Mouse (Mus musculus) embryonic facial prominence, embryonic 12.5 days (tissue): ENCODE measurements around the gene Rtn4rl1. TPM values are rescaled to one million over a fixed set of nuclear protein-coding genes. Genes with fewer than 3 reads are reported as not detected.

ENCODE experiments used
- ATAC-seq: fragments of 200-750 bp; cut with Nextera tagmentation; 2 replicates; pipeline ENCODE4 v1.8.0; 2017; ENCODE audit not compliant: insufficient number of reproducible peaks, insufficient read depth, low FRiP score, low TSS enrichment
- H3K27ac ChIP-seq: fragments of 300-500 bp; sonication (generic); 2 replicates; pipeline ENCODE4 v1.5.1; 2016; ENCODE audit warnings: mild to moderate bottlenecking
- H3K27me3 ChIP-seq: fragments of 300-500 bp; sonication (generic); 2 replicates; pipeline ENCODE4 v1.6.1; 2016; ENCODE audit warnings: mild to moderate bottlenecking, moderate library complexity
- H3K36me3 ChIP-seq: fragments of 300-500 bp; sonication (generic); 2 replicates; pipeline ENCODE4 v1.6.1; 2016; ENCODE audit warnings: mild to moderate bottlenecking
- H3K4me1 ChIP-seq: fragments of 300-500 bp; sonication (generic); 2 replicates; pipeline ENCODE4 v1.6.1; 2016
- H3K4me2 ChIP-seq: fragments of 300-500 bp; sonication (generic); replicated peaks from 2 replicates; pipeline ENCODE4 v1.6.1; 2016; ENCODE audit warnings: mild to moderate bottlenecking, moderate library complexity
- H3K4me3 ChIP-seq: fragments of 300-500 bp; sonication (generic); 2 replicates; pipeline ENCODE4 v1.5.1; 2016; ENCODE audit warnings: mild to moderate bottlenecking
- H3K9ac ChIP-seq: fragments of 300-500 bp; sonication (generic); 2 replicates; pipeline ENCODE4 v1.6.1; 2016; ENCODE audit warnings: mild to moderate bottlenecking, moderate library complexity
- H3K9me3 ChIP-seq: fragments of 300-500 bp; sonication (generic); 2 replicates; pipeline ENCODE4 v1.6.1; 2016; ENCODE audit warnings: mild to moderate bottlenecking, moderate library complexity
- WGBS: fragments of 180-500 bp; shearing (Covaris S2); methylation state at CpG from one replicate; pipeline ENCODE4 v1.1.7; 2016; 5-methylcytosine and 5-hydroxymethylcytosine counted together
- polyA plus RNA-seq: library from polyadenylated mRNA; unstranded; fragments of >200 nt; fragmentation: Nextera tagmentation; extraction: Ambion mirVana; gene quantifications from 2 replicates; pipeline ENCODE4 v1.2.1, GENCODE M21; 2016

Gene Rtn4rl1
- polyA plus RNA-seq, 1 experiment from 2014 or later = 5.1 TPM

- Histone ChIP-seq H3K9ac (no peak overlapping the region), H3K9me3 (no peaks in the 10 kb centered on the region), H3K4me3 (no peak overlapping the region), H3K27ac (no peak overlapping the region), H3K4me1 (peaks cover 6% of the 10 kb centered on the region; the same call in 1 of the 2 replicates), H3K36me3 (no peaks in the 10 kb centered on the region), H3K27me3 (no peaks in the 10 kb centered on the region), H3K4me2 (no peak overlapping the region)
- 81% methylated on average over 12 of the region's 12 CpGs for whole genome bisulfite sequencing
- no peak for ATAC-seq
Measured at GRCm38 (mm10) chr11:75224062-75224461, 30.5 kb downstream of the Rtn4rl1 start.

GRCm38 (mm10) chr11:75224835-75225234 lies 31.3 kb downstream of the Rtn4rl1 start:
- no peak for ATAC-seq
- H3K9me3 ChIP-seq = no peaks in the 10 kb centered on the region
- H3K4me1 ChIP-seq = peaks cover 6% of the 10 kb centered on the region; the same call in 1 of the 2 replicates
- H3K27ac ChIP-seq = no peak overlapping the region
- no peaks in the 10 kb centered on the region for H3K27me3 ChIP-seq
- H3K4me2 ChIP-seq = no peak overlapping the region
- WGBS = 92% methylated on average over 4 of the region's 4 CpGs
- H3K9ac ChIP-seq = no peak overlapping the region
- H3K4me3 ChIP-seq = no peak overlapping the region
- no peaks in the 10 kb centered on the region for H3K36me3 ChIP-seq

DNA sequence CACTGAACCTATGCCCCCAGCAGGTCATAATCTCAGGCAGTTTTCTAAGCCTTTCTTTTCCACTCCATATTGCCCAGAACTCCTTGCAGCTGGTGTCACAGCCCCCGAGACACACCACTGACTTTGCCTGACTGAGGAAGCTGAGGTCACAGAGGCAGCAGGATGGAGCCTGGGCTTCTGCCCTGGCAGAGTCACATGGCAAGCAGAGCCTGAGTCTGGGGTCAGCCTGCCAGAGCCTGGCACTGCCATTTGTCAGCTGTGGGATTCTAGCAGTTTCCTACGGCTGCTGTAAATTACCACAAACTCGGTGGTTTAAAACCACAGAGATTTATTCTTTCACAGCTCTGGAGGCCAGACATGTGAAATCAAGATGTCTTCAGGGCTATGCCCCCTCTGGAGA lies 34.0 kb downstream of the Rtn4rl1 start:
- Histone ChIP-seq H3K36me3 (no peaks in the 10 kb centered on the region), H3K4me1 (peaks cover 4% of the 10 kb centered on the region; the same call in 1 of the 2 replicates), H3K4me2 (no peak overlapping the region), H3K27ac (no peak overlapping the region), H3K9ac (no peak overlapping the region), H3K4me3 (no peak overlapping the region), H3K9me3 (no peaks in the 10 kb centered on the region), H3K27me3 (no peaks in the 10 kb centered on the region)
- 51% methylated on average over 3 of the region's 3 CpGs for WGBS
- ATAC-seq = no peak

- 0 out of 2 replicates have a peak, but pooled peaks cover 4% of the 10 kb centered on the region for H3K27me3 ChIP-seq
- no peaks in the 10 kb centered on the region for H3K9me3 ChIP-seq
- WGBS = 82% methylated on average over 6 of the region's 6 CpGs
- no peaks in the 10 kb centered on the region for H3K36me3 ChIP-seq
- H3K9ac ChIP-seq = no peak overlapping the region
- no peak overlapping the region for H3K27ac ChIP-seq
- peaks cover 4% of the 10 kb centered on the region; the same call in 1 of the 2 replicates for H3K4me1 ChIP-seq
- no peak overlapping the region for H3K4me2 ChIP-seq
- no peak overlapping the region for H3K4me3 ChIP-seq
- ATAC-seq = no peak
Measured at GRCm38 (mm10) chr11:75229289-75229688, 35.7 kb downstream of the Rtn4rl1 start.

GRCm38 (mm10) chr11:75230272-75230760 lies 36.7 kb downstream of the Rtn4rl1 start:
- H3K4me2 ChIP-seq = no peak overlapping the region
- 93% methylated on average over 6 of the region's 6 CpGs for WGBS
- ATAC-seq = no peak
- H3K4me3 ChIP-seq = no peak overlapping the region
- H3K27me3 ChIP-seq = peaks cover 13% of the 10 kb centered on the region
- no peaks in the 10 kb centered on the region for H3K36me3 ChIP-seq
- peaks cover 4% of the 10 kb centered on the region; the same call in 1 of the 2 replicates for H3K4me1 ChIP-seq
- no peaks in the 10 kb centered on the region for H3K9me3 ChIP-seq
- no peak overlapping the region for H3K27ac ChIP-seq
- no peak overlapping the region for H3K9ac ChIP-seq

DNA sequence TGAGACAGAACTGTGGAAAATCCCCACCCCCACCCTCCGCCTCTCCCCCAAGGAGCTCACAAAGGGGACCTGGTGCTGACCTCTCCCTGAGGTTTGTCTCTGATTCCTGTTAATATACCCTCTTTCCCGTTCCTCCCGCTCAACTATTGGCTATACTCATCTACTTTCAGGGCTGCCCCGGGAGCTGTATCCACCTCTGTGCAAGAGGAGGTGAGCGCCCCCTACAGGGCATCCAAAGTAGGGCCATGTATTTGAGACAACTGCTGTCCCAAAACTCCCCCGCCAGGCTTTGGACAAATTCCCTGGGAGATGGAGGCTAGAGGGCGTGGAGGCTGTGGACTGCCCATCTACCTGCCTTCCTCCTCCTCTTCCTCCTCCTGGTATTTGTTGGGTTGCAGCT lies 38.2 kb downstream of the Rtn4rl1 start:
- Histone ChIP-seq H3K27ac (no peak overlapping the region), H3K9ac (no peak overlapping the region), H3K4me1 (peaks cover 4% of the 10 kb centered on the region; the same call in 1 of the 2 replicates), H3K4me3 (no peak overlapping the region), H3K27me3 (peaks cover 17% of the 10 kb centered on the region), H3K4me2 (no peak overlapping the region), H3K9me3 (no peaks in the 10 kb centered on the region), H3K36me3 (no peaks in the 10 kb centered on the region)
- WGBS = 11% methylated on average over 7 of the region's 7 CpGs
- ATAC-seq = no peak

- H3K27me3 ChIP-seq = peaks cover 17% of the 10 kb centered on the region
- WGBS = 73% methylated on average over 4 of the region's 4 CpGs
- H3K27ac ChIP-seq = no peak overlapping the region
Measured at GRCm38 (mm10) chr11:75232434-75232833, 38.9 kb downstream of the Rtn4rl1 start.

GRCm38 (mm10) chr11:75234745-75235144 lies 41.2 kb downstream of the Rtn4rl1 start:
- peaks cover 17% of the 10 kb centered on the region for H3K27me3 ChIP-seq
- no peak overlapping the region for H3K9ac ChIP-seq
- ATAC-seq = no peak
- no peaks in the 10 kb centered on the region for H3K36me3 ChIP-seq
- no peak overlapping the region for H3K4me2 ChIP-seq
- H3K27ac ChIP-seq = no peak overlapping the region
- peaks cover 4% of the 10 kb centered on the region; the same call in 1 of the 2 replicates for H3K4me1 ChIP-seq
- H3K9me3 ChIP-seq = no peaks in the 10 kb centered on the region
- 12% methylated on average over 16 of the region's 16 CpGs for WGBS
- no peak overlapping the region for H3K4me3 ChIP-seq

More at GRCm38 (mm10) chr11:75232434-75232833, 38.9 kb downstream of the Rtn4rl1 start:
- H3K36me3 ChIP-seq = no peaks in the 10 kb centered on the region
- ATAC-seq = no peak
- peaks cover 4% of the 10 kb centered on the region; the same call in 1 of the 2 replicates for H3K4me1 ChIP-seq
- H3K9me3 ChIP-seq = no peaks in the 10 kb centered on the region
- no peak overlapping the region for H3K4me3 ChIP-seq
- H3K4me2 ChIP-seq = no peak overlapping the region
- H3K9ac ChIP-seq = no peak overlapping the region

DNA sequence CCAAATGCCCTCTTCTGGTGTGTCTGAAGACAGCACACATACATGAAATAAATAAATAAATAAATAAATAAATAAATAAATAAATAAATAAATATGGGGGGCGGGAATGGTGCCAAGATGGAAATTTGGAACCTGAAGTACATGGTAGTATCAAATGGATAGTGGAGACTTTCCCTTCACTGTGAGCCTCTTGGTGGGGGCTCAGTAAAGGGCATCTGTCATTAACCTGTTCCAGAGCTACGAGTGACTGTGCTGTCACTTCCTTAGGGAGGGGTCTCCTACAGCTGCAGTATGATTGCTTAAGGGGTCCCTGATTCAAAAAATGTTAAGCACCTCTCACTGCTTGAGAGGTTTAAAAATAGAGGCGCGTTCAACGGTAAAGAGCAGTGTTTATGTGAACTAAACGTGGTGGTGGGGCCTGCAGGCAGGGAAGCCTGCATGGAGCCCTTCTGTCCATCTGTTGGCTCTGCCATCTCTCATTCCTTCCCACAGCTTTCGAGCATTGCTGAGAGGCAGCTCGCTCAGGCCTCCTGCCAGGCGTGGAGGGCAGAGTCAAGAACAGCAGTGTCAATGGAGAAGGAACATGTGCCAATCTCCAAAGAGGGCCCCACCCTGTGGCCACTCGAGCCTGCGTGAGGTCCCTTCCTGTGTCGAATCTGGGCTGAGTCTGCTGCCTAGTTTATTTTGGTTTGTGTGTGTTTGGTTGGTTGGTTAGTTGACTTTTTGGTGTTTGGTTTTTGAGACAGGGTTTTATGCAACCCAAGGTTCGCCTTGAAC lies 46.8 kb downstream of the Rtn4rl1 start:
- ATAC-seq = no peak
- no peak overlapping the region for H3K4me2 ChIP-seq
- H3K27ac ChIP-seq = no peak overlapping the region
- no peak overlapping the region for H3K4me3 ChIP-seq
- no peaks in the 10 kb centered on the region for H3K9me3 ChIP-seq
- H3K27me3 ChIP-seq = peaks cover 4% of the 10 kb centered on the region; the same call in 1 of the 2 replicates
- no peaks in the 10 kb centered on the region for H3K36me3 ChIP-seq
- H3K9ac ChIP-seq = no peak overlapping the region
- H3K4me1 ChIP-seq = peaks cover 5% of the 10 kb centered on the region; the same call in 1 of the 2 replicates
- WGBS = 77% methylated on average over 13 of the region's 13 CpGs

DNA sequence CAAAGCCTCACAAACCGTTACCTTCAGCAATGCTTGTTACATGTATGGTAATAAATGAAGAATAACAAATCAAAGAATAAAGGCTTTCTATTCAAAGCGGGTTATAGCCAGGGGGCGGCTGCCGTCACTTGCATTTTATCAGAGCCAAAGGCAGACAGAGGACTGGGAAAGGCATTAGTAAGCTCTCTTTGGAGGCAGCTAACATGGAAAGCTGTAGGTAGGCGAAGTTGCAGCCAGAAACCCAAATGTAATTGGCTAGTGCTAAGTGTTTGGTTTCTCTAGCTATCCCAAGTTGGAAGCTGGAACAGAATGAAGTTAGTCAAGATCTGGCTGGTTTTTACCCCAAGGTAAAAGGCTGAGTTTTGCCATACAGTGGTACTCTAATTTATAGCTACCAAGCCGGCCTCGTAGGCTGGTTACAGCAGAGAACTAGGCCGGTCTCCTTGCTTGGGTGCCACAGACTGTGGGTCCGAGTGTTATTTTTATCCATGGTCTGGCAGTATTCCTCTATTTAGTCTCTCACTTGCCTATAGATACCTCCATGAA lies 49.2 kb downstream of the Rtn4rl1 start:
- no peaks in the 10 kb centered on the region for H3K36me3 ChIP-seq
- H3K9me3 ChIP-seq = no peaks in the 10 kb centered on the region
- no peak for ATAC-seq
- no peak overlapping the region for H3K4me2 ChIP-seq
- H3K27ac ChIP-seq = no peak overlapping the region
- H3K9ac ChIP-seq = no peak overlapping the region
- H3K4me3 ChIP-seq = no peak overlapping the region
- whole genome bisulfite sequencing = 83% methylated on average over 9 of the region's 9 CpGs
- no peaks in the 10 kb centered on the region for H3K27me3 ChIP-seq
- peaks cover 9% of the 10 kb centered on the region; the same call in 1 of the 2 replicates for H3K4me1 ChIP-seq

- Histone ChIP-seq H3K9ac (no peak overlapping the region), H3K27ac (no peak overlapping the region), H3K4me1 (peaks cover 17% of the 10 kb centered on the region), H3K9me3 (no peaks in the 10 kb centered on the region), H3K36me3 (no peaks in the 10 kb centered on the region), H3K27me3 (no peaks in the 10 kb centered on the region), H3K4me2 (no peak overlapping the region), H3K4me3 (no peak overlapping the region)
- ATAC-seq = no peak
- WGBS = 80% methylated on average over 11 of the region's 11 CpGs
Measured at GRCm38 (mm10) chr11:75244368-75245275, 51.0 kb downstream of the Rtn4rl1 start.
